Mouse (Mus musculus): ENCODE measurements around the gene Adamts20.

GRCm38 (mm10) chr15:94503451-94504215 is 38.4 kb upstream of the Adamts20 start:
- TF ChIP-seq CTCF (IDR thresholded peaks at IDR 0.05; ENCODE audit: insufficient read depth, low read length) (no peak), POLR2A (IDR thresholded peaks at IDR 0.05; ENCODE audit: borderline replicate concordance, extremely low read depth, low read depth, low read length) (no peak)

All from lung, adult 2 months (tissue).